Mouse (Mus musculus) ZHBTc4 (cell line): ENCODE measurements around the gene Cttnbp2nl.
A peak's percentile ranks its signal among the peaks of the same experiment; 100 is the strongest.

Experiments used
- DNase-seq: peaks from one replicate; pipeline ENCODE4 v3.0.0-alpha.2; 2011; ENCODE audit warnings: low read depth, low spot score

The Cttnbp2nl gene

DNA sequence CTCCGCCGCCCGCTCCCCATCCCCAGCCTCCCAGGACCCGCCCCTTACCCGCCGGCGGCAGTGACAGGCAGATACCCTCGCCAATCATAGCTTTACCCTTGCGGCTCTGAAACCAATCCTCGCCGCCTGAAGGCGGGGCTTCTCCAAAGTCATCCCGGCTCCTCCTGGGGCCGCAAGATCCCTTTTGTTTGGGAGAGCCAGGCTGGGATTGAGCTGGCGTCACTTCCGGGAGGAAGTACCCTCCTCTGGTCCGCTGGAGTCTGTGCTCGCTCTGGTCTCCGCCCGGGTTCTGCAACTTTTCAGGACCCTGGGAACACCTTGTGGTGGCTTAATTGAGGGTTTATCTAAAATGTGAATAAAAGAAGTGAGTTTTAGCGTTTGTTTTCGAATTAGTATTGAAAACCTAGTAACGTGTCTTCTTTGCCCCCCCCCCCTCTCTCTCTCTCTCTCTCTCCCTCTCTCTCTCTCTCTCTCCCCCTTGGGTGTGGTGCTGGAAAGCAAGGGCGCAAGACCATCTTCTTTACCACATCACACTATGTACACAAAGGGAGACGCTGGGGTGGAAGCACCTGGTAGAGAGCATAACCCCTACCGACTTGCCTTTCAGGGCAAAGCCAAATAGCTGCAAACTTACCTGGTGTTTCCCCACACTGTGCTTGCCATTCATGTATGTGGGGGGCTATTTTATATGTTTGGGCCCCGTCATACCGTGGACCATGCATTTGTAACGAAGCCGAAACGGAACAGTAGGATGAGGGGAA is at the start of gene Cttnbp2nl:
Cttnbp2nl (minus strand) TSS at position 210 of the 761 bp plus-strand sequence.
- peak; percentile 99 for DNase-seq

GRCm38 (mm10) chr3:105100270-105100589 is 47.3 kb upstream of the Cttnbp2nl start:
- no peak for DNase-seq

GRCm38 (mm10) chr3:105099526-105100269 is 46.8 kb upstream of the Cttnbp2nl start:
- no peak for DNase-seq

DNA sequence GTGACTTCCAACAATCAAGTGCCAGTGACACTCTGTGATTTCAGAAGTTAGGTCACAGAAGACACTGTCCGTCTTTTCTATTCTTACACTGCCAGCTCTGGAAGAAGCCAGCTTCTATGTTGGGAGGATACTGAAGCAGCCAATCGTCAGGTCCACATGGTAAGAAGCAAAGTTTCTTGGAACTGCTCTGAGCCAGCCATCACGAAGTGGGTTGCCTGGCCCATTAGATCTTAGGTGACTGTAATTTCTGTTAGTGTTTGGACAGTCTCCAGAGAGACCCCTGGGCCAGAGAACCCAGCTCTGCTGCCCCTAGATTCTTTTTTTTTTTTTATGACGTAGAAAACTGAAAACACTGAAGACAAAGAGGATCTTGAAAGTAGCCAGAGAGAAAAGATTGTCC is 44.6 kb upstream of the Cttnbp2nl start:
- no peak for DNase-seq

- no peak for DNase-seq
These were observed 42.1 kb upstream of the Cttnbp2nl start for GRCm38 (mm10) chr3:105095026-105095425.

GRCm38 (mm10) chr3:105094448-105094847 is 41.5 kb upstream of the Cttnbp2nl start:
- DNase-seq, result peak; percentile 22

GRCm38 (mm10) chr3:105092721-105093505 is 40.0 kb upstream of the Cttnbp2nl start:
- no peak for DNase-seq

- peak; percentile 78 for DNase-seq
These were observed 38.0 kb upstream of the Cttnbp2nl start for GRCm38 (mm10) chr3:105090981-105091380.

- no peak for DNase-seq
These were observed 37.2 kb upstream of the Cttnbp2nl start for GRCm38 (mm10) chr3:105090147-105090546.

- no peak for DNase-seq
These were observed 35.7 kb upstream of the Cttnbp2nl start for GRCm38 (mm10) chr3:105088638-105089037.

DNA sequence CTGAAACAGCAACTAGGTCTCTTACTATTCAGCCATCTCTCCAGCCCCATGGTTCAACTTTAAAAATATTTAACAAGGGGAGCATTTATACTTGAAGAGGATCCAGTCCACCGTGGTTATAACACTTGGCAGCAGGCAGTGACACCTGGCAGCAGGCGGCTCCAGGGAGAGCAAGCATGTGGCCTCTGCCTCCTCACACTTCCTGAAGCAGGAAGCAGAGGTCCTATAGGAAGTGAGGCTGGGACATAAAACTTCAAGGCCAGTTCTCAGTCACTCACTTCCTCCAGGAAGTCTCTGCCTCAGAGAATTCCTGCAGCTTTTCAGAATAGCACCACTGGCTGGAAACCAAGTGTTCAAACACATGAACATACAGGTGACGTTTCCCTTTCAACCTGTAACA is 34.4 kb upstream of the Cttnbp2nl start:
- DNase-seq, result no peak

DNA sequence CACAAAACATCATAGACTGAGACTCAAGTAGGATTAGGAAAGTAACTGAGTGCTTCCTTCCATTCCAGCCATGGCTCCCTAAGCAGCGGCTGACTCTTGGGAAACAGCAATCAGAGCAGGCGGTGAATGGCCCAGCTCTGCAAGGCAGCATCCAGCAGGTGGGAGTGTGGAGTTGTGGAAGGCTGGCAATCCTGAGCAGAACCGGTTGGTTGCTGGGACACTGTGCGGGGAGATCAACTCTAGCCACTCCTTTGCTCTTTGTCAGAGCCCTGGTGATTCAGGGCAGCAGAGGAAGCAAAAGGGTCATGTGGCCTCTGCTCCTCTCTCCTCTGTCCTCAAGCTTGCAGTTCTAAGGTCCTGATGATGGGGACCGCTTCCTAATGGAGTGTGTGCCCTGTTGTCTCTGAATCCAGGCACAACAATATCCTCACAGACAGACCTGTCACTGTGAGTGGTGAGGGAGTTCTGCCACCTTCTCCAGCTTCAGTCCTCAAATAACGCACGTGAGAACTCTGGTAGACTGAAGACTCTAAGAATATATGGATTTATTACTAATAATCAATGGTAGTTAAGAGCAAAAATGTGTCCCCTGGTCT is 25.4 kb upstream of the Cttnbp2nl start:
- peak; percentile 88 for DNase-seq

DNA sequence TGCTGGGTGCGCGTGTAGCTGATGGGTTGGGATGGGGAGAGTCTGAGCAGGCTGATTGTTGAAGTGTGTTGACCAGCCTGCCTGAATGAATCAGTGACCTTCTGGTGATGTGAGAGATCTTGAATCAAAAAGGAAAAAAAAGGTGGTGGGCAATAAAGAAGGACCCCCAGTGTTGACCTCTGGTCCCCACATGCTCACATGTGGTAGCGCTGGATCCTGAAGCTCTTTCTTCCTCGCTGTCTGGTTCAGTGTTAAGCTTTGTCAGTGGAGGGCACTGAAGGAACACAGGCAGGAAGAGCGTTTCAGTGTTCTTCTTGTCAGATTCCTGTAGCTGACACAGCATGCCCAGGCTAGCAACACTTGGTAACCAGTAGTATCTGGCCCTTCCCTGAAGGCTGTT is 22.9 kb upstream of the Cttnbp2nl start:
- DNase-seq, result no peak

DNA sequence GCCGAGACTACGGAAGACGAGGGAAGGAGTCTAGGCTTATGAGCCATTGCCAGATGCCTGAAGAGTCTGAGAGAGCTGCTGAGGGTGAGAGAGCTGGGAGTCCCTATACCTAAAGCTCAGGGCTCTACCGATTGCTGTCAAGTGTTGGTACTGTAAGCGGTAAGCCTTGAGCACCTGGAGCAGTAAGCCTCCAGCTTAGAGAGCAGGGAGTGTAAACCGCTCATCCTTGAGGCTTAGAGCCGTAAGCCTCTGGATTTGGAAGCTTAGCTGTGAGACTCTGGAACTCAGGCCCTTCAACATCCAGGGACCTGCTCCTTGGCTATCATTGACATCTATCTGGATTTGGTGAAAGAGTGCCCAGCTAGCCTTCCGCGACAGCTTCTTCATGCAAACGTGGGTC is 19.6 kb upstream of the Cttnbp2nl start:
- DNase-seq, result no peak

- no peak for DNase-seq
These were observed 18.3 kb upstream of the Cttnbp2nl start for GRCm38 (mm10) chr3:105071251-105071650.

- no peak for DNase-seq
These were observed 17.6 kb upstream of the Cttnbp2nl start for GRCm38 (mm10) chr3:105070553-105070952.

- peak; percentile 40 for DNase-seq
These were observed 13.6 kb upstream of the Cttnbp2nl start, which contains the start of gene 4930564D02Rik for GRCm38 (mm10) chr3:105066544-105066943. Gene 4930564D02Rik, plus strand, starts transcription at chr3:105066844.

- no peak for DNase-seq
These were observed 9.7 kb upstream of the Cttnbp2nl start for GRCm38 (mm10) chr3:105062676-105063075.

GRCm38 (mm10) chr3:105061991-105062390 is 9.0 kb upstream of the Cttnbp2nl start:
- no peak for DNase-seq

DNA sequence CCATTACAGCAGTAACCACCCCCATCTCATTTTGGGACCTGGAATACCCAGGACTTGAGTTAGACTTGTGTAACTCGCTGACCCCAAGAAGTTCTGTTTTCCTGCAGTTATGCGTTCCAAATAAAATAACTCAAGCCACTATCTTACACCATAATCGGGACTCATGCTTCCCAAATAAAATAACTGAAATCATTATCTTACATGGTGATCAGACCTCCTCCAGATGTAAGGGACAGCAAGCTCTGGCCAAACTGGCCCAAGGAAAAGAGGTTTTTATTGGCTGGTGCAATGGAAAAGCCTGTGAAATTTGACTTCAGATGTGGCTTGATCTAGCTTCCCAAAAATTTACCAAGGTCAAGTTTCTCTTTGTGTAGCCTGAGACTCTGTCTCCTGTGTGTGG is 8.6 kb upstream of the Cttnbp2nl start:
- no peak for DNase-seq

DNA sequence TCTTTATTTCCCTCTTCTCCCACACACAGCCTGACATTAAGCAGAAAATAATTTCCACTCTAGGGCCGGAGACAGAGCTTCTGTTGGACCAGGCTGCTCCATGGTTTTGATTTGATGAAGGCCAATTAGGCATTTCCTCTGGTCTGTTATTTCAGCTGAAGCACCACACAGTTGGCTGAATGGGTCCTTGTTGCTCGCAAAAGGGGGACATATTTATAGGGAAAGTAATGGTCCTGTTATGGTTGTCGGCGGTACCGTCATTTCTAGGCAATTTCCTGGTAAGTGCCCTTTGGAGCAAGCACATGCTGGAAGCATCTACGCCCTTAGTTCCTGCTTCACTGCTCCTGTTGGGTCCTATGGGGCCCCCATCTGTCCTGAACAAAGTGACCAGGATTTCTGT is 8.0 kb upstream of the Cttnbp2nl start:
- no peak for DNase-seq

GRCm38 (mm10) chr3:105059911-105060310 is 7.0 kb upstream of the Cttnbp2nl start:
- DNase-seq, result no peak
